In genomic region chr5:3646539-3646938, GRCm38 (mm10) we compare ENCODE assay signal across 8 mouse cellular contexts. TPM values are rescaled to one million over a fixed set of nuclear protein-coding genes. Genes with fewer than 3 reads are reported as not detected.
DNase-seq lines count a peak whose midpoint lies in the region; ATAC-seq and TF ChIP-seq lines count a peak whose summit lies in the region.

No protein-coding gene starts in this region.

- TF ChIP-seq CTCF in cerebellum, adult 2 months (IDR thresholded peaks at IDR 0.05; ENCODE audit: borderline replicate concordance, insufficient read depth, low read depth, low read length) = no peak
- TF ChIP-seq CTCF in CH12.LX (conservative IDR thresholded peaks at IDR 0.05 in 1 of 2, IDR thresholded peaks at IDR 0.05 in 1 of 2; ENCODE audit: low read depth in 2 of 2, low read length in 2 of 2) = no peak

- TF ChIP-seq POLR2A in cerebellum, adult 2 months (IDR thresholded peaks at IDR 0.05; ENCODE audit: borderline replicate concordance, insufficient read depth, low read length) = no peak
- TF ChIP-seq POLR2A in CH12.LX (IDR thresholded peaks at IDR 0.05; ENCODE audit: low read depth, low read length) = no peak

- H3K4me3 ChIP-seq in cerebellum, adult 2 months (replicated peaks; ENCODE audit: insufficient read depth, low read depth, low read length) = peak overlapping the region; percentile 56
- H3K4me3 ChIP-seq in CH12.LX (replicated peaks in 1 of 3; ENCODE audit: low read depth in 2 of 3, low read length in 2 of 3, poor library complexity in 1 of 3) = peak overlapping the region; percentile 60 to 85 (median 79)
- peak overlapping the region; percentile 93 for H3K4me3 ChIP-seq in forebrain, embryonic 15.5 days
- H3K4me3 ChIP-seq in liver, embryonic 11.5 days (ENCODE audit: low read depth, low read length) = peak overlapping the region; percentile 99

- peak overlapping the region; percentile 95 for H3K4me2 ChIP-seq in CH12.LX (ENCODE audit: insufficient read depth, low read depth, poor library complexity, severe bottlenecking)
- H3K4me2 ChIP-seq in forebrain, embryonic 15.5 days (replicated peaks) = peak overlapping the region; percentile 49
- peak overlapping the region; percentile 88 for H3K4me2 ChIP-seq in liver, embryonic 11.5 days

- no peak for TF ChIP-seq RAD21 in CH12.LX (IDR thresholded peaks at IDR 0.05; ENCODE audit: low read depth, low read length)

- H3K4me1 ChIP-seq in cerebellum, adult 2 months (ENCODE audit: control insufficient read depth, insufficient read depth, low read length) = no peaks in the 10 kb centered on the region
- H3K4me1 ChIP-seq in CH12.LX (ENCODE audit: control insufficient read depth in 1 of 2, insufficient read depth in 2 of 2) = peaks cover 0 to 22% of the 10 kb centered on the region in 2 experiments; a peak in 2 of 4 replicates
- peaks cover 15% of the 10 kb centered on the region for H3K4me1 ChIP-seq in forebrain, embryonic 15.5 days
- peaks cover 7% of the 10 kb centered on the region for H3K4me1 ChIP-seq in liver, embryonic 11.5 days (replicated peaks; ENCODE audit: control insufficient read depth, insufficient read depth, low read length)

- H3K36me3 ChIP-seq in CH12.LX (replicated peaks in 1 of 2; ENCODE audit: control insufficient read depth in 1 of 2, insufficient read depth in 1 of 2, low read length in 1 of 2) = peaks cover 22 to 38% of the 10 kb centered on the region in 2 experiments
- peaks cover 22% of the 10 kb centered on the region for H3K36me3 ChIP-seq in forebrain, embryonic 15.5 days
- H3K36me3 ChIP-seq in liver, embryonic 11.5 days (ENCODE audit: control insufficient read depth, insufficient read depth, low read length) = peaks cover 14% of the 10 kb centered on the region

- peaks cover 17% of the 10 kb centered on the region for H3K79me2 ChIP-seq in CH12.LX (replicated peaks; ENCODE audit: control insufficient read depth, extremely low read depth, insufficient read depth, poor library complexity, severe bottlenecking)

- H3K9ac ChIP-seq in CH12.LX (ENCODE audit: insufficient read depth, low read depth) = peak overlapping the region; percentile 98
- peak overlapping the region; percentile 84; the same call in 1 of the 2 replicates for H3K9ac ChIP-seq in forebrain, embryonic 15.5 days (replicated peaks)
- peak overlapping the region; percentile 95 for H3K9ac ChIP-seq in liver, embryonic 11.5 days (ENCODE audit: low read depth, low read length)

- dilution Hi-C loops in CH12.LX (cut with MboI; ENCODE audit: extremely low pct_ligation_motif_present, extremely low pct_unique_long_range_greater_than_20kb, low sequenced_read_pairs) = no loop called here

- no peak for ATAC-seq in forebrain, embryonic 15.5 days (replicated peaks)
- no peak for ATAC-seq in liver, embryonic 11.5 days (replicated peaks; ENCODE audit: low FRiP score)
- no peak for ATAC-seq in granulocyte monocyte progenitor cell, adult 5-6 weeks (replicated peaks; ENCODE audit: poor library complexity, severe bottlenecking)

- no peaks in the 10 kb centered on the region for H3K27me3 ChIP-seq in cerebellum, adult 2 months (ENCODE audit: control insufficient read depth, insufficient read depth, low read length)
- no peaks in the 10 kb centered on the region for H3K27me3 ChIP-seq in CH12.LX (replicated peaks)
- H3K27me3 ChIP-seq in forebrain, embryonic 15.5 days = no peaks in the 10 kb centered on the region
- H3K27me3 ChIP-seq in liver, embryonic 11.5 days (replicated peaks; ENCODE audit: control insufficient read depth, insufficient read depth, low read length) = no peaks in the 10 kb centered on the region

- 14% methylated on average over 6 of the region's 6 CpGs for WGBS in cerebellum, adult 2 months
- 22% methylated on average over 6 of the region's 6 CpGs for WGBS in forebrain, embryonic 15.5 days
- 40% methylated on average over 6 of the region's 6 CpGs for WGBS in liver, embryonic 11.5 days

- no peak for DNase-seq in cerebellum, adult 2 months
- DNase-seq in cerebellum, adult 11 months = no peak
- DNase-seq in CH12.LX (ENCODE audit: extremely low read depth) = no peak
- DNase-seq in liver, embryonic 11.5 days (ENCODE audit: low spot score) = no peak
- no peak for DNase-seq in frontal cortex, postnatal 25 days (ENCODE audit: low spot score in 2 of 2)
- no peak for DNase-seq in layer of hippocampus, adult 9-11 months

- no peaks in the 10 kb centered on the region for H3K9me3 ChIP-seq in CH12.LX (replicated peaks; ENCODE audit: low read length)
- no peaks in the 10 kb centered on the region for H3K9me3 ChIP-seq in forebrain, embryonic 15.5 days
- no peaks in the 10 kb centered on the region for H3K9me3 ChIP-seq in liver, embryonic 11.5 days (ENCODE audit: control insufficient read depth, low read length)

- in situ Hi-C loops in CH12.LX (cut with MboI; ENCODE audit: low pct_ligation_motif_present, low pct_unique_long_range_greater_than_20kb, low sequenced_read_pairs) = loop anchor here (10.0 to 25.0 kb wide), 2 partner anchors 158 to 541 kb away; partner anchors contain the start of genes Ankib1, Krit1 and Mterf1b

- TF ChIP-seq EP300 in CH12.LX (IDR thresholded peaks at IDR 0.05; ENCODE audit: low read length) = no peak

- no peak overlapping the region for H3K27ac ChIP-seq in cerebellum, adult 2 months (ENCODE audit: insufficient read depth, low read length)
- H3K27ac ChIP-seq in CH12.LX (ENCODE audit: insufficient read depth, low read depth) = no peak overlapping the region
- no peak overlapping the region for H3K27ac ChIP-seq in forebrain, embryonic 15.5 days (replicated peaks)
- peak overlapping the region; percentile 38; the same call in 1 of the 2 replicates for H3K27ac ChIP-seq in liver, embryonic 11.5 days (ENCODE audit: low read depth, low read length)

TF ChIP-seq in CH12.LX, 34 proteins besides CTCF, POLR2A, EP300 and RAD21:
- TF ChIP-seq NELFE (IDR thresholded peaks at IDR 0.05; ENCODE audit: low read depth, low read length) (no peak), MAX (IDR thresholded peaks at IDR 0.05; ENCODE audit: low read length) (no peak), ETS1 (conservative IDR thresholded peaks at IDR 0.05; ENCODE audit: low read depth, low read length) (no peak), USF2 (conservative IDR thresholded peaks at IDR 0.05; ENCODE audit: low read depth, low read length) (no peak), POLR2AphosphoS2 (IDR thresholded peaks at IDR 0.05; ENCODE audit: low read depth, low read length) (no peak), TCF12 (IDR thresholded peaks at IDR 0.05; ENCODE audit: low read depth, low read length) (no peak), JUND (conservative IDR thresholded peaks at IDR 0.05; ENCODE audit: low read depth, low read length) (no peak), ZNF384 (IDR thresholded peaks at IDR 0.05; ENCODE audit: low read depth, low read length) (no peak), ELF1 (IDR thresholded peaks at IDR 0.05; ENCODE audit: low read depth, low read length) (no peak), USF1 (IDR thresholded peaks at IDR 0.05; ENCODE audit: low read depth, low read length) (no peak)

RNA-seq across cellular contexts. Expression of gene Tmbim7, which starts 4.4 kb away (rescaled TPM):
- not detected in 2 replicates for polyA plus RNA-seq in cerebellum, adult 2 months (2012; rRNA removed)
- total RNA-seq in CH12.LX (2012; rRNA removed) (not detected in 2 replicates), CH12.LX (2014; rRNA removed) (not detected in 2 replicates)
- not detected in 2 replicates for polyA plus RNA-seq in CH12.LX (2012; ENCODE audit: insufficient read length, low read depth)
- not detected in 2 replicates for polyA plus RNA-seq in forebrain, embryonic 15.5 days (2015; fragmentation: Nextera tagmentation; extraction: Ambion mirVana)
- polyA plus RNA-seq in liver, embryonic 11.5 days (2014; fragmentation: Nextera tagmentation; extraction: Ambion mirVana) = not detected in 2 replicates
- 2.3 TPM in 1 of 2 replicates, not detected in the other for total RNA-seq in granulocyte monocyte progenitor cell, adult 5-6 weeks (2014; fragmentation: Nextera tagmentation)
- not detected in 2 replicates for total RNA-seq in granulocyte monocyte progenitor cell, adult 5-6 weeks (2017)

RNA-seq across cellular contexts. Expression of gene Gatad1, which starts 10.4 kb away (rescaled TPM):
- polyA plus RNA-seq in cerebellum, adult 2 months (2012; rRNA removed) = 93.0 and 102 TPM in 2 replicates
- total RNA-seq in CH12.LX (2012; rRNA removed) (51.2 and 58.8 TPM in 2 replicates), CH12.LX (2014; rRNA removed) (97.3 and 111 TPM in 2 replicates)
- polyA plus RNA-seq in CH12.LX (2012; ENCODE audit: insufficient read length, low read depth) = 119 and 133 TPM in 2 replicates
- polyA plus RNA-seq in forebrain, embryonic 15.5 days (2015; fragmentation: Nextera tagmentation; extraction: Ambion mirVana) = 58.6 and 59.9 TPM in 2 replicates
- 43.2 and 45.7 TPM in 2 replicates for polyA plus RNA-seq in liver, embryonic 11.5 days (2014; fragmentation: Nextera tagmentation; extraction: Ambion mirVana)
- total RNA-seq in granulocyte monocyte progenitor cell, adult 5-6 weeks (2014; fragmentation: Nextera tagmentation) = 51.4 and 75.4 TPM in 2 replicates
- 113 and 147 TPM in 2 replicates for total RNA-seq in granulocyte monocyte progenitor cell, adult 5-6 weeks (2017)

RNA-seq across cellular contexts. Expression of gene Rbm48, which starts 50.2 kb away (rescaled TPM):
- polyA plus RNA-seq in cerebellum, adult 2 months (2012; rRNA removed) = 12.8 and 13.0 TPM in 2 replicates
- total RNA-seq in CH12.LX (2012; rRNA removed) = 8.4 and 8.7 TPM in 2 replicates
- 15.9 and 17.8 TPM in 2 replicates for total RNA-seq in CH12.LX (2014; rRNA removed)
- polyA plus RNA-seq in CH12.LX (2012; ENCODE audit: insufficient read length, low read depth) = 11.5 and 14.2 TPM in 2 replicates
- polyA plus RNA-seq in forebrain, embryonic 15.5 days (2015; fragmentation: Nextera tagmentation; extraction: Ambion mirVana) = 15.9 and 16.9 TPM in 2 replicates
- polyA plus RNA-seq in liver, embryonic 11.5 days (2014; fragmentation: Nextera tagmentation; extraction: Ambion mirVana) = 12.7 and 13.0 TPM in 2 replicates
- 7.9 and 28.1 TPM in 2 replicates for total RNA-seq in granulocyte monocyte progenitor cell, adult 5-6 weeks (2014; fragmentation: Nextera tagmentation)
- total RNA-seq in granulocyte monocyte progenitor cell, adult 5-6 weeks (2017) = 28.5 and 29.8 TPM in 2 replicates

RNA-seq across cellular contexts. Expression of gene Pex1, which starts 50.7 kb away (rescaled TPM):
- polyA plus RNA-seq in cerebellum, adult 2 months (2012; rRNA removed) = 25.3 and 25.7 TPM in 2 replicates
- total RNA-seq in CH12.LX (2012; rRNA removed) (5.8 and 8.4 TPM in 2 replicates), CH12.LX (2014; rRNA removed) (10.3 and 11.2 TPM in 2 replicates)
- polyA plus RNA-seq in CH12.LX (2012; ENCODE audit: insufficient read length, low read depth) = 10.5 and 14.4 TPM in 2 replicates
- polyA plus RNA-seq in forebrain, embryonic 15.5 days (2015; fragmentation: Nextera tagmentation; extraction: Ambion mirVana) = 22.5 and 23.0 TPM in 2 replicates
- 7.7 and 9.3 TPM in 2 replicates for polyA plus RNA-seq in liver, embryonic 11.5 days (2014; fragmentation: Nextera tagmentation; extraction: Ambion mirVana)
- 43.0 and 56.1 TPM in 2 replicates for total RNA-seq in granulocyte monocyte progenitor cell, adult 5-6 weeks (2014; fragmentation: Nextera tagmentation)
- 10.4 and 20.7 TPM in 2 replicates for total RNA-seq in granulocyte monocyte progenitor cell, adult 5-6 weeks (2017)
